Mouse (Mus musculus) macrophage (primary cell): ENCODE measurements around the gene Trim8. TPM values are rescaled to one million over a fixed set of nuclear protein-coding genes. Genes with fewer than 3 reads are reported as not detected.
A peak's percentile ranks its signal among the peaks of the same experiment; 100 is the strongest.

ENCODE experiments used
- H3K27ac ChIP-seq: fragments of 350-480 bp; formaldehyde crosslinking; 2 replicates; pipeline ENCODE4 v1.9.0; 2021
- H3K36me3 ChIP-seq: fragments of 350-480 bp; formaldehyde crosslinking; 2 replicates; pipeline ENCODE4 v1.9.0; 2021; ENCODE audit errors: inconsistent target
- H3K4me3 ChIP-seq: fragments of 350-480 bp; formaldehyde crosslinking; 2 replicates; pipeline ENCODE4 v1.9.0; 2021; ENCODE audit errors: inconsistent target
- H3K79me2 ChIP-seq: fragments of 350-480 bp; formaldehyde crosslinking; 2 replicates; pipeline ENCODE4 v1.9.0; 2021; ENCODE audit errors: inconsistent target
- whole genome bisulfite sequencing: methylation state at CpG from one replicate; pipeline ENCODE4 v1.1.7; 2026; ENCODE audit warnings: inconsistent platforms; ENCODE audit not compliant: missing documents; 5-methylcytosine and 5-hydroxymethylcytosine counted together
- polyA plus RNA-seq: library from polyadenylated mRNA; stranded (reverse); fragments of 250-400 nt; gene quantifications from 3 replicates; pipeline ENCODE4 v1.2.4, GENCODE M21; 2018; ENCODE audit warnings: inconsistent platforms
- total RNA-seq, 78 experiments: library from RNA; depleted of rRNA; stranded (reverse); fragments of 250-400 nt; gene quantifications; 1 replicate in 9 of 78; 2 replicates in 24 of 78; 3 replicates in 43 of 78; 4 replicates in 2 of 78; pipeline ENCODE4 v1.2.4; 2018; ENCODE audit warnings: inconsistent platforms in 56 of 78

The Trim8 gene
- 10 to 100 TPM; 15.9 to 99.6 (median 53.2) TPM for total RNA-seq (2018; cell fraction: chromatin; rRNA removed)
- 100 to 1,000 TPM in 1 of 26 experiments, 10 to 100 TPM in 25; 25.7 to 101 (median 73.3) TPM for total RNA-seq (2018; cell fraction: cytosol; rRNA removed)
- total RNA-seq (2018; cell fraction: nucleus; rRNA removed): 100 to 1,000 TPM in 4 of 26 experiments, 10 to 100 TPM in 22; 24.4 to 126 (median 65.5) TPM
- polyA plus RNA-seq: 33.5 to 58.8 TPM (median 46.5 TPM) in 3 replicates

GRCm38 (mm10) chr19:46501401-46502068 lies at the start of gene Trim8:
Gene Trim8 (plus strand): TSS chr19:46501702.
- no peaks in the 10 kb centered on the region for H3K36me3 ChIP-seq
- WGBS: under 1% methylated on average over 42 of the region's 64 CpGs
- peaks cover 41% of the 10 kb centered on the region for H3K79me2 ChIP-seq
- H3K27ac ChIP-seq: peak within 1 kb of the TSS; percentile 99
- H3K4me3 ChIP-seq: peak within 1 kb of the TSS; percentile 92

GRCm38 (mm10) chr19:46452052-46452827 lies 49.3 kb upstream of the Trim8 start:
- H3K4me3 ChIP-seq: no peak overlapping the region
- no peak overlapping the region for H3K27ac ChIP-seq
- no peaks in the 10 kb centered on the region for H3K79me2 ChIP-seq
- no peaks in the 10 kb centered on the region for H3K36me3 ChIP-seq
- whole genome bisulfite sequencing: 49% methylated on average over 10 of the region's 10 CpGs

DNA sequence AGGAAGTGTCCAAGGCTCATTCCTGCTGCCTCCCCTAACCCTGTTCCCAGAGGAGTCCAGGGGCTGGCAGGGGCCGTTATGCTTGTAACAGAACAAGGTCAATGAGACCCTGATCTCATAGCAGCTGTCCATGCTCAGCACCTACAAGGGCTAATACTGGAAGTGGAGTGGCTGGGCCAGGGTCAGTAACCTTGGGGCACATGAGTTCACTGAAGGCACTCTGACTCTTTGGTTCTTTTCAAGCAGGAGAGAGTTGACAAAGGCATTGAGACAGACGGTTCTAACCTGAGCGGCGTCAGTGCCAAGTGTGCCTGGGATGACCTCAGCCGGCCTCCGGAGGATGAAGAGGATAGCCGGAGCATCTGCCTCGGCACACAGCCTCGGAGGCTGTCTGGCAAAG lies 48.6 kb upstream of the Trim8 start:
- WGBS: 93% methylated on average over 9 of the region's 9 CpGs

GRCm38 (mm10) chr19:46454126-46454880 lies 47.2 kb upstream of the Trim8 start:
- Histone ChIP-seq H3K4me3 (no peak overlapping the region), H3K36me3 (no peaks in the 10 kb centered on the region), H3K79me2 (no peaks in the 10 kb centered on the region), H3K27ac (peak overlapping the region; percentile 18)
- WGBS: 59% methylated on average over 20 of the region's 20 CpGs

More for the DNA sequence above, 48.6 kb upstream of the Trim8 start:
- no peaks in the 10 kb centered on the region for H3K36me3 ChIP-seq
- H3K4me3 ChIP-seq: no peak overlapping the region
- H3K79me2 ChIP-seq: no peaks in the 10 kb centered on the region
- H3K27ac ChIP-seq: no peak overlapping the region

DNA sequence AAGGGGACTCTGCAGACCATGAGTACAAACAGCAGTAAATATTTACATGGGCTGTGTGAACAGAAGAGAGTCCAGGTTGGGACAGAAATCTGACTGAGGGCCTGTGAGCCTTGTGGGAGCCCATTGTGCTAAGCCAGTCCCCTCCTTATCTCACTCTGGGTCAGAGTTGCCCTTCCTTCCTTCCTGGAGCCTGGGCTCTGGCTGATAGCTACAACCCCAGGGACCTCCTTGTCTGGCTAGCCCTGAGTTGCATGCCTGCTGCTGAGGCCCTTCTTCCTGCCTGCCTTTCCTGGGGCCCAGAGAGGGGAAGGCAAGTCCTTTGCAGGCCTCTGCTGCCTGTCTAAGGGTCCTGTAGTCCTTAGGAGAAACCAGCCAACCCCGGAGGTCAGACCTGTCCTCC lies 46.5 kb upstream of the Trim8 start:
- no peak overlapping the region for H3K4me3 ChIP-seq
- 7% methylated on average over 1 of the region's 1 CpGs for WGBS

DNA sequence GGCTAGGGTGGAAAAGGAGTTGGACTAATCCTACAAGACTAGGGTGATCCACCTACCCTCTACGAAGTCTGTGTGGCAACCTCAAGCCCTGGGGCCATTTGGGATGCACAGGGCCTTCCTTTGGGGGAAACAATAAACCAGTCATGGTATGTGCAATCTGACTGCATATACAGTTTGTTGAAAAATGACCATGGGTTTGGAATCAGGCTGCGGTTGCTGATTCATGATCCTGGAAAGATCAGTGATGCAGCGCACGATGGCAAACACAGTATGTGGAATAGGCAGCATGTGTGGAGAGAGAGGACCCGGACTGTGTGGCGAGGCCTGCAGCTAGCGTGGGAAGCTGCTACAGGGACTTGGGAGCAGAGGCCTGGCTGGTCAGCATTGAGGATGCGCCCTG lies 45.9 kb upstream of the Trim8 start:
- Histone ChIP-seq H3K36me3 (no peaks in the 10 kb centered on the region), H3K27ac (peak overlapping the region; percentile 18; the same call in 1 of the 2 replicates), H3K4me3 (no peak overlapping the region), H3K79me2 (no peaks in the 10 kb centered on the region)
- WGBS: 74% methylated on average over 8 of the region's 8 CpGs

More for the DNA sequence above, 46.5 kb upstream of the Trim8 start:
- Histone ChIP-seq H3K36me3 (no peaks in the 10 kb centered on the region), H3K79me2 (no peaks in the 10 kb centered on the region), H3K27ac (peak overlapping the region; percentile 18)

DNA sequence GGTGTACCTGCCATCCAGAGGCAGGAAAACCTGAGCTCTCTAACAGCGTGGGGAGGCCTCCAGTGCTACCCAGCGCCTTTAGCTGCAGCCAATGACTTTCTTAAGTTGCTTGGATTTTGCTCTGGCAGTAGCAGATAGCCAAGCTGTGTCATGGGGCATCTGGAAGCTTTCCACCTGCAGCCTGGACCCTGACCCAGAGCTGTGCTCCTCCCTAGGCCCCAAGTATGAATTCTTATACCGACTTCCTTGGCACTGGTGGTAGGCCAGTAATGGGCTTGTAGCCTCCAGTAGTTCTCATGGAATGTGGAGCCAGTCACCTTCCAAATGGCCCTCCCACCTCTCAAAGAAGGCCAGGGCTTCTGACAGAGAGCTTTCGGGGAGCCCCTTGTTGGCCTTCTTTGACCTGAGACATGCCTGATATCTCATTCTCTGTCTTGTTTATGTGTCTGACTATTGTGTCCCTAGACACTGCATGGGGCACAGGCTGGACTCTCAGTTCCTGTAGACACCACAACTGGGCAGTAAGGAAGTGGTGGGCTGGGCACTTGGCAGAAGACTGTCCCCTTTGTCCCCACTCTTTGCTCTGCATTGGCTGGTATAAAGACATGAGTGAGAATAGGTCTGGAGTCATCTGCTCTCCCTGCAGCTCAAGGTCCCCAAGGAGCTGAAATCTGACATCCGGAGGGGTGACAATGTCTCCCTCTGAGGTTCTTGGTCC lies 45.3 kb upstream of the Trim8 start:
- no peak overlapping the region for H3K27ac ChIP-seq
- H3K79me2 ChIP-seq: no peaks in the 10 kb centered on the region
- no peaks in the 10 kb centered on the region for H3K36me3 ChIP-seq
- 63% methylated on average over 5 of the region's 5 CpGs for WGBS
- no peak overlapping the region for H3K4me3 ChIP-seq

- H3K36me3 ChIP-seq: no peaks in the 10 kb centered on the region
- WGBS: 98% methylated on average over 5 of the region's 5 CpGs
- H3K4me3 ChIP-seq: no peak overlapping the region
- no peaks in the 10 kb centered on the region for H3K79me2 ChIP-seq
- no peak overlapping the region for H3K27ac ChIP-seq
These were observed 43.7 kb upstream of the Trim8 start for GRCm38 (mm10) chr19:46457798-46458197.

DNA sequence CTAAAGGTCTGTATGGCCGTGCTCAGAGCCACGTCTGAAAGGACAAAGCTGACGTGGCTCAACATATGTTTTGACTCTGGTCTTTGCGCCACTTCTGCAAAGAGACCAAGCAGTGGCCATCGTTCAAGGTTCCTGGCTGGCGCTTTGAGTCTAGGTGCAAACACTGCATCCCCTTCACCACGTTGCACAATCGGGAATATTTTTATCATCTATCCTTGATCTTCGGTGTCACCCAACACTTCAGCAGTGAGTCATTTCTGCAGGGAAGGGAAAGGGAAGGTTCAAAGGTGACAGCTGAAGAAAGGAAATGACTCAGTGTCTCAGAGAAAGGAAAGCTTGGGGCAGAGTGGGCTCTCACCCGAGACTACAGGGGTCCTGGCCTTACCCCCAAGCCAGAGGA lies 42.2 kb upstream of the Trim8 start:
- Histone ChIP-seq H3K27ac (no peak overlapping the region), H3K79me2 (no peaks in the 10 kb centered on the region), H3K4me3 (no peak overlapping the region), H3K36me3 (no peaks in the 10 kb centered on the region)
- WGBS: 48% methylated on average over 10 of the region's 10 CpGs

DNA sequence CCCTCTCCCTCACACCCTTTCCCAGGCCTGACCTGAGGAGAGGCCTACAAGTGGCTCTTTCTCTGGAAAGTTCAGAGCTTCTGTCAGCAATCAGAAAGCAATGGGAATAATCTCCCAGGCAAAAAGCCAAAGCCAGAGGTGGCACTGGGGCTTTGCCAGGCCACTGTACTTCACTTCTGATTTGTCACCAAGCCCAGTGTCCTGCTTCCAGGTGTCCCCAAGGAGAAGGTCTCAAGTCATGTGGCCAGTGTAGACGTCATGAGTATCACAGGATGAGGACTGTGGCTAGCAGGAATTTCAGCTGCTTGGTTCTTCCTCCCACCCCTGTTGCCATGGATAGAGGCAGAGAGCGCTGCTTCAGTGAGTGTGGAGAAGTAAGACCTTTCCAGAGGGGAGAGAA lies 41.6 kb upstream of the Trim8 start:
- H3K27ac ChIP-seq: no peak overlapping the region

GRCm38 (mm10) chr19:46462574-46462973 lies 38.9 kb upstream of the Trim8 start:
- 96% methylated on average over 3 of the region's 3 CpGs for WGBS
- H3K27ac ChIP-seq: no peak overlapping the region
- H3K36me3 ChIP-seq: no peaks in the 10 kb centered on the region
- H3K4me3 ChIP-seq: no peak overlapping the region
- no peaks in the 10 kb centered on the region for H3K79me2 ChIP-seq

More for the DNA sequence above, 41.6 kb upstream of the Trim8 start:
- 81% methylated on average over 2 of the region's 2 CpGs for WGBS
- H3K36me3 ChIP-seq: no peaks in the 10 kb centered on the region
- no peak overlapping the region for H3K4me3 ChIP-seq
- no peaks in the 10 kb centered on the region for H3K79me2 ChIP-seq

GRCm38 (mm10) chr19:46463446-46463845 lies 38.1 kb upstream of the Trim8 start:
- Histone ChIP-seq H3K27ac (no peak overlapping the region), H3K36me3 (no peaks in the 10 kb centered on the region), H3K4me3 (no peak overlapping the region), H3K79me2 (no peaks in the 10 kb centered on the region)
- WGBS: 98% methylated on average over 4 of the region's 4 CpGs

- H3K79me2 ChIP-seq: no peaks in the 10 kb centered on the region
- no peaks in the 10 kb centered on the region for H3K36me3 ChIP-seq
- WGBS: 77% methylated on average over 6 of the region's 6 CpGs
- H3K27ac ChIP-seq: no peak overlapping the region
- no peak overlapping the region for H3K4me3 ChIP-seq
These were observed 35.3 kb upstream of the Trim8 start for GRCm38 (mm10) chr19:46466160-46466559.

- no peak overlapping the region for H3K27ac ChIP-seq
- no peaks in the 10 kb centered on the region for H3K36me3 ChIP-seq
- WGBS: 19% methylated on average over 2 of the region's 3 CpGs
- H3K79me2 ChIP-seq: no peaks in the 10 kb centered on the region
- no peak overlapping the region for H3K4me3 ChIP-seq
These were observed 34.4 kb upstream of the Trim8 start for GRCm38 (mm10) chr19:46467051-46467503.
